Mouse (Mus musculus) embryonic fibroblast, embryonic 13.5 days (primary cell): ENCODE results near the gene Trim66.

Source experiments
- CTCF ChIP-seq: IDR thresholded peaks from 2 replicates; pipeline ENCODE4 v1.5.1; 2011; ENCODE audit warnings: mild to moderate bottlenecking, control low read depth, low read length, moderate library complexity, borderline replicate concordance; ENCODE audit not compliant: insufficient read depth
- POLR2A ChIP-seq: IDR thresholded peaks from 2 replicates; pipeline ENCODE4 v1.6.1; 2011; ENCODE audit warnings: low read depth, mild to moderate bottlenecking, control low read depth, low read length, moderate library complexity

- TF ChIP-seq CTCF (no peak), POLR2A (peak; percentile 91)
Measured at GRCm38 (mm10) chr7:109518838-109519696, 11.1 kb upstream of the Trim66 start, which contains the start of gene Rpl27a.
